Mouse (Mus musculus) cortical plate, adult 2 months (tissue): Measurements from ENCODE around the gene Igdcc3.

Experiments used
- CTCF ChIP-seq: fragments of 200-500 bp; IDR thresholded peaks from 2 replicates; pipeline ENCODE4 v1.5.1; 2011; ENCODE audit warnings: mild to moderate bottlenecking, control low read depth, low read length; ENCODE audit not compliant: insufficient read depth; ENCODE audit errors: extremely low read depth
- POLR2A ChIP-seq: fragments of 200-500 bp; IDR thresholded peaks from 2 replicates; pipeline ENCODE4 v1.6.1; 2011; ENCODE audit warnings: mild to moderate bottlenecking, low read length, control low read depth; ENCODE audit not compliant: insufficient read depth; ENCODE audit errors: extremely low read depth

GRCm38 (mm10) chr9:65128123-65128815 is 12.7 kb upstream of the Igdcc3 start:
- no peak; the same call in 1 of the 2 replicates for TF ChIP-seq CTCF
- TF ChIP-seq POLR2A: no peak
